Mouse (Mus musculus) forebrain, embryonic 11.5 days (tissue): Measurements from ENCODE around the gene Soat1. TPM values are rescaled to one million over a fixed set of nuclear protein-coding genes. Genes with fewer than 3 reads are reported as not detected.

Experiments
- ATAC-seq: fragments of 200-750 bp; cut with Nextera tagmentation; replicated peaks from 2 replicates; pipeline ENCODE4 v1.8.0; 2017; ENCODE audit warnings: moderate TSS enrichment; ENCODE audit not compliant: low FRiP score
- DNase-seq: peaks from one replicate; pipeline ENCODE4 v3.0.0-alpha.2; 2017; ENCODE audit warnings: low spot score
- H3K27ac ChIP-seq: fragments of 300-500 bp; sonication (generic); 2 replicates; pipeline ENCODE4 v1.5.1; 2014; ENCODE audit warnings: low read depth, low read length
- H3K27me3 ChIP-seq: fragments of 300-500 bp; sonication (generic); 2 replicates; pipeline ENCODE4 v1.6.1; 2014; ENCODE audit warnings: mild to moderate bottlenecking, low read length, mixed read lengths; ENCODE audit not compliant: control insufficient read depth, insufficient read depth
- H3K36me3 ChIP-seq: fragments of 300-500 bp; sonication (generic); 2 replicates; pipeline ENCODE4 v1.6.1; 2014; ENCODE audit warnings: mild to moderate bottlenecking, low read length, moderate library complexity, mixed read lengths; ENCODE audit not compliant: control insufficient read depth, insufficient read depth
- H3K4me1 ChIP-seq: fragments of 300-500 bp; sonication (generic); replicated peaks from 2 replicates; pipeline ENCODE4 v1.6.1; 2014; ENCODE audit warnings: low read length, mixed read lengths; ENCODE audit not compliant: control insufficient read depth, insufficient read depth
- H3K4me2 ChIP-seq: fragments of 300-500 bp; sonication (generic); 2 replicates; pipeline ENCODE4 v1.6.1; 2014; ENCODE audit warnings: low read depth, mild to moderate bottlenecking, low read length, moderate library complexity, mixed read lengths; ENCODE audit not compliant: severe bottlenecking
- H3K4me3 ChIP-seq: fragments of 300-500 bp; sonication (generic); 2 replicates; pipeline ENCODE4 v1.5.1; 2014; ENCODE audit warnings: low read depth, low read length
- H3K9ac ChIP-seq: fragments of 300-500 bp; sonication (generic); 2 replicates; pipeline ENCODE4 v1.6.1; 2014; ENCODE audit warnings: low read length
- H3K9me3 ChIP-seq: fragments of 300-500 bp; sonication (generic); 2 replicates; pipeline ENCODE4 v1.6.1; 2016; ENCODE audit warnings: low read length, mixed read lengths; ENCODE audit not compliant: control insufficient read depth
- WGBS: fragments of 180-500 bp; shearing (Covaris S2); extraction: QIAGEN DNeasy Blood & Tissue Kit; methylation state at CpG from one replicate; pipeline ENCODE4 v1.1.7; 2014; 5-methylcytosine and 5-hydroxymethylcytosine counted together
- polyA plus RNA-seq: library from polyadenylated mRNA; unstranded; fragments of >200 nt; fragmentation: Nextera tagmentation; extraction: Ambion mirVana; gene quantifications from 2 replicates; pipeline ENCODE4 v1.2.1, GENCODE M21; 2014

The Soat1 gene
- polyA plus RNA-seq, 1 experiment from 2014 or later, result 25.8 TPM

DNA sequence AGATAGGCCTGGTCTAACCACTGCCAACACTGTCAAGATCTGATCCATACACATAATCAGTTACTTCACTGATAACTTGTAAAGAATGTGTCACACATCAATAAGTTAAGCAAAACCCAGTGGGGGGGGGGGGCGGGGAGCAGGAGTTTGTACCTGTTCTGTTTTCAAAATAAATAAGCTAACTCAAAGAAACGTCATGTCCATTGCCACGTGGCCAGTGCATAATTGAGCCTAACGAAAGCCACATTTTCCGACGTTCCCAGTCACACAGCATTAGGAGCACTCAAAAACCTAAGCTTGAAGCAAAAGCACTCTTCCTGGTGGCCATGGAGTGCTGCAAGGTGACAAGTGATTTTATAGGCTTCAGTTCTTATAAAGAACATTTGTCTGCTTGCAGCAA, 13.1 kb downstream of the Soat1 start:
- Histone ChIP-seq H3K4me1 (no peaks in the 10 kb centered on the region), H3K4me2 (no peak overlapping the region), H3K27me3 (no peaks in the 10 kb centered on the region), H3K9me3 (no peaks in the 10 kb centered on the region), H3K27ac (no peak overlapping the region), H3K9ac (no peak overlapping the region), H3K36me3 (peaks cover 2% of the 10 kb centered on the region; the same call in 1 of the 2 replicates), H3K4me3 (no peak overlapping the region)
- ATAC-seq (no peak), DNase-seq (no peak)
- WGBS, result 81% methylated on average over 6 of the region's 6 CpGs

GRCm38 (mm10) chr1:156460216-156460615, 13.9 kb downstream of the Soat1 start:
- Histone ChIP-seq H3K9me3 (no peaks in the 10 kb centered on the region), H3K27me3 (no peaks in the 10 kb centered on the region), H3K4me2 (no peak overlapping the region), H3K4me3 (no peak overlapping the region), H3K36me3 (no peaks in the 10 kb centered on the region; the same call in 1 of the 2 replicates), H3K9ac (no peak overlapping the region), H3K4me1 (no peaks in the 10 kb centered on the region), H3K27ac (no peak overlapping the region)
- ATAC-seq (no peak), DNase-seq (no peak)
- 92% methylated on average over 4 of the region's 4 CpGs for whole genome bisulfite sequencing

- Histone ChIP-seq H3K27me3 (no peaks in the 10 kb centered on the region), H3K36me3 (no peaks in the 10 kb centered on the region; the same call in 1 of the 2 replicates)
- WGBS, result 92% methylated on average over 3 of the region's 3 CpGs
Observed at GRCm38 (mm10) chr1:156459690-156460089, 14.4 kb downstream of the Soat1 start.

DNA sequence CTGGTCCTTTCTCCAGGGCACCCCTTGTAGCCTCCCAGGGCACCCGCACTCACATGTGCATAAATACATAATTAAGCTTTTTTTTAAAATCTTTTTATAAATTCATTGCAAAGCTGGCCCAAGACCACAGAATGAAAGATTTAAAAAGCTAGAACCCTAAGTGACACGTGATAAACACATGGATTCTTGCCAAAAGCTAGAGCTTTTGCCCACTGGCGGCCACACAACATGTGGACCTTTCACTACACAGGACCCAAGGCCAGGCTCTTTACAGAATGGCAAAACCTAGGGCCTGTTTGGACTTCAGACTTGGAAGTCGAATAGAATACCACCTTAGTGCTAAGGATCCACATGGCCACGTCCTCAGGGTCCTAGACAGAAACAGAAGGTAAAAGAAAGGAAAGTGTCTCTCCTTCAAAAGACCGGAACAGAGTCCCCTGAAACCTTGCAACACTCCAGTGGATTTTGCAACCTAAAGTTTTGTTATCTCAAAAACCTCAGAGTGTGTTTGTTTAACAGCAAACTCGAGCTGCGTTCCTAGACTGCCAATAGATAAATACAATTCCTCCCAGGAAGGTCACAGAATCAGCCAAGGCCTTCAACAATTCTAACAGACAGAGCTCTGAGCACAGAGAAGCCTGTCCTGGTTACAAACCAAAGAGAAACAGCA, 15.6 kb downstream of the Soat1 start:
- DNase-seq, result no peak
- WGBS, result 87% methylated on average over 8 of the region's 8 CpGs

More at GRCm38 (mm10) chr1:156459690-156460089, 14.4 kb downstream of the Soat1 start:
- DNase-seq (no peak), ATAC-seq (no peak)
- H3K9me3 ChIP-seq, result no peaks in the 10 kb centered on the region
- H3K4me1 ChIP-seq, result no peaks in the 10 kb centered on the region
- no peak overlapping the region for H3K9ac ChIP-seq
- no peak overlapping the region for H3K27ac ChIP-seq
- H3K4me2 ChIP-seq, result no peak overlapping the region
- H3K4me3 ChIP-seq, result no peak overlapping the region

DNA sequence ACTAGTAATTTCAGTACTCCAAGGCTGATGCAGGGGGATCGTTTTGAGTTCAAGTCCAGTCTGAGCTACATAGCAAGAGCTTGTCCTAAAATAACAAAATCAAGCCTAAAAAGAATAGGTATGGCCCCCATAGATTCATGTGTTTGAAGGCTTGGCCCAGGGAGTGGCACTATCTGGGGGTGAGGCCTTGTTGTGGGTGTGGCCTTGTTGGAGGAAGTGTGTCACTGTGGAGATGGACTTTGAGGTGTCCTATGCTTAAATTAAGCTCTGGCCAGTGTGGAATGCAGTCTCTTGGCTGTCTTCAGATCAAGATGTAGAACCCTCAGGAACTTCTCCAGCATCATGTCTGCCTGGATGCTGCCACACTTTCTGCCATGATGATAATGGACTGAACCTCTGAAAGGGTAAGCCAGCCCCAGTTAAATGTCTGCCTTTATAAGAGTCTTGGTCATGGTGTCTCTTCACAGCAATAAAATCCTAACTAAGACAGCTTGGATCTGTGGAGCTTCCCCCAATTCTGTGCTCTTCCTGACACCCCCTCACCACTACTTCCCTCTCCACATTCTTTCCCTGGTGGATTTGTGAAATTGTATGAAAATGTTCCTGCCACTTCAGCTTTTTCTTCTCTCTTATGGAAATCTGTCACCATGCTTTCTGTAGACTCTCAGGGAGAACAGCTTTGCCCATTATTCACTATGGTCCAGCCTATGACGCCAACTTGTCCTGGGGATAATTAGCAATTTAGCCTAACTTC, 18.9 kb downstream of the Soat1 start:
- Histone ChIP-seq H3K4me1 (0 out of 2 replicates have a peak, but pooled peaks cover 2% of the 10 kb centered on the region), H3K9me3 (no peaks in the 10 kb centered on the region), H3K36me3 (no peaks in the 10 kb centered on the region; the same call in 1 of the 2 replicates), H3K4me3 (no peak overlapping the region), H3K4me2 (no peak overlapping the region), H3K9ac (no peak overlapping the region), H3K27ac (no peak overlapping the region), H3K27me3 (no peaks in the 10 kb centered on the region)
- ATAC-seq, result no peak
- no peak for DNase-seq
- 79% methylated on average over 2 of the region's 2 CpGs for WGBS

More for the DNA sequence above, 15.6 kb downstream of the Soat1 start:
- Histone ChIP-seq H3K9ac (no peak overlapping the region), H3K36me3 (no peaks in the 10 kb centered on the region; the same call in 1 of the 2 replicates), H3K27ac (no peak overlapping the region), H3K9me3 (no peaks in the 10 kb centered on the region), H3K4me1 (no peaks in the 10 kb centered on the region), H3K27me3 (no peaks in the 10 kb centered on the region), H3K4me3 (no peak overlapping the region), H3K4me2 (no peak overlapping the region)
- ATAC-seq, result no peak

DNA sequence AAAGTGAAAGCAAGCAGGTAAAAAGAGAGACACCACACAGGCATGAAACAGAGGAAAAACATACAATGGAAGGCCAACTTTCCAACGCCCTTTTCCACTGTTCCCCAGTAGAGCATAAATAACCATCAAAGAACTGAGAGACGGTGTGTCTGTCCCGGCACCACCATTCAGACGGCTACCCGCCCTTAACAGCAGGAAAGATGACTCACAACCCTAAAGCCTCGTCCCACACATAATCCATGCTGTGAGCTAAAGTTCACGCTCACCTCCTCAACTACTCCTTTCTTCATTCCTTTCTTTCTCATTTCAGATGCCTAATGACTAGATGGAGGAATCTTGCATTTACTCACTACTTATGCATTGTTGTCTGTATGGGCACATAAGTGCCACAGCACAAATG, 19.7 kb downstream of the Soat1 start:
- Histone ChIP-seq H3K9ac (no peak overlapping the region), H3K4me2 (no peak overlapping the region), H3K27me3 (no peaks in the 10 kb centered on the region), H3K36me3 (no peaks in the 10 kb centered on the region), H3K9me3 (no peaks in the 10 kb centered on the region), H3K27ac (no peak overlapping the region), H3K4me1 (0 out of 2 replicates have a peak, but pooled peaks cover 2% of the 10 kb centered on the region), H3K4me3 (no peak overlapping the region)
- no peak for DNase-seq
- WGBS, result 61% methylated on average over 7 of the region's 7 CpGs
- no peak for ATAC-seq

DNA sequence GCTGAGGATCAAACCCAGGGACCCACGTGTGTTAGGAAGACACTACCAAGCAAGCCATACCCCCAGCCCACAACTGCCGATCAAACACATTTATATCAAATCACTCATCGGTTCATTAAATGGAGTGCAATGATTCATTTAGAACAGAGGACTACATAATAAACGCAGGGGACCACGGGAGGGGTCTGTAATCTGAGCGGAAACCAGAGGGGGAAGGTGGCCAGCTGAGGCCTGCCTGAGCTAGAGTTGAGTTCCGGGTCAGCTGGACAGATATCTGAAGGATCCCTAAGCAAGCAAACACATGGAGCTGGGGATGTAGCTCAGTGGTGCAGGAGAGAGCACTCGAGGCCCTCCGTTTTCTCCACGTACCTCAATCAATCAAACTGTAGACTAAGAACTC, 20.3 kb downstream of the Soat1 start:
- DNase-seq (no peak), ATAC-seq (no peak)
- 0 out of 2 replicates have a peak, but pooled peaks cover 2% of the 10 kb centered on the region for H3K4me1 ChIP-seq
- H3K27ac ChIP-seq, result no peak overlapping the region
- H3K36me3 ChIP-seq, result no peaks in the 10 kb centered on the region
- H3K4me3 ChIP-seq, result no peak overlapping the region
- H3K9ac ChIP-seq, result no peak overlapping the region
- H3K4me2 ChIP-seq, result no peak overlapping the region
- no peaks in the 10 kb centered on the region for H3K27me3 ChIP-seq
- 94% methylated on average over 10 of the region's 10 CpGs for WGBS
- H3K9me3 ChIP-seq, result no peaks in the 10 kb centered on the region

- H3K27me3 ChIP-seq, result no peaks in the 10 kb centered on the region
- H3K9me3 ChIP-seq, result no peaks in the 10 kb centered on the region
- ATAC-seq, result no peak
- H3K4me1 ChIP-seq, result 0 out of 2 replicates have a peak, but pooled peaks cover 2% of the 10 kb centered on the region
- H3K4me2 ChIP-seq, result no peak overlapping the region
- no peak overlapping the region for H3K27ac ChIP-seq
- DNase-seq, result no peak
- H3K36me3 ChIP-seq, result no peaks in the 10 kb centered on the region
- no peak overlapping the region for H3K9ac ChIP-seq
- no peak overlapping the region for H3K4me3 ChIP-seq
- 42% methylated on average over 4 of the region's 4 CpGs for WGBS
Observed at GRCm38 (mm10) chr1:156450478-156450877, 23.7 kb downstream of the Soat1 start.
